Mouse (Mus musculus) heart, postnatal 0 days (tissue): ENCODE data around the gene Chad.

ENCODE experiments used
- CTCF ChIP-seq: IDR thresholded peaks from 2 replicates; pipeline ENCODE4 v1.5.1; 2016; ENCODE audit warnings: antibody characterized with exemption, control low read depth, low read depth
- EP300 ChIP-seq: IDR thresholded peaks from 2 replicates; pipeline ENCODE4 v1.6.1; 2016; ENCODE audit warnings: antibody characterized with exemption, low read depth

GRCm38 (mm10) chr11:94546381-94546780, 18.5 kb upstream of the Chad start:
- TF ChIP-seq CTCF = no peak
- TF ChIP-seq EP300 = no peak
